Mouse (Mus musculus) urinary bladder, postnatal 36 days (tissue): ENCODE measurements around the gene Vrk1.
A peak's percentile ranks its signal among the peaks of the same experiment; 100 is the strongest.

Source experiments
- DNase-seq, 2 experiments: peaks; one replicate each; pipeline ENCODE4 v3.0.0; 2022; ENCODE audit warnings: low spot score in 2 of 2, mixed read lengths in 1 of 2

Gene Vrk1

GRCm38 (mm10) chr12:106010065-106010915 is at the start of gene Vrk1:
Gene Vrk1 (plus strand): TSS chr12:106010228.
- DNase-seq: peak; percentile 90 to 96

DNA sequence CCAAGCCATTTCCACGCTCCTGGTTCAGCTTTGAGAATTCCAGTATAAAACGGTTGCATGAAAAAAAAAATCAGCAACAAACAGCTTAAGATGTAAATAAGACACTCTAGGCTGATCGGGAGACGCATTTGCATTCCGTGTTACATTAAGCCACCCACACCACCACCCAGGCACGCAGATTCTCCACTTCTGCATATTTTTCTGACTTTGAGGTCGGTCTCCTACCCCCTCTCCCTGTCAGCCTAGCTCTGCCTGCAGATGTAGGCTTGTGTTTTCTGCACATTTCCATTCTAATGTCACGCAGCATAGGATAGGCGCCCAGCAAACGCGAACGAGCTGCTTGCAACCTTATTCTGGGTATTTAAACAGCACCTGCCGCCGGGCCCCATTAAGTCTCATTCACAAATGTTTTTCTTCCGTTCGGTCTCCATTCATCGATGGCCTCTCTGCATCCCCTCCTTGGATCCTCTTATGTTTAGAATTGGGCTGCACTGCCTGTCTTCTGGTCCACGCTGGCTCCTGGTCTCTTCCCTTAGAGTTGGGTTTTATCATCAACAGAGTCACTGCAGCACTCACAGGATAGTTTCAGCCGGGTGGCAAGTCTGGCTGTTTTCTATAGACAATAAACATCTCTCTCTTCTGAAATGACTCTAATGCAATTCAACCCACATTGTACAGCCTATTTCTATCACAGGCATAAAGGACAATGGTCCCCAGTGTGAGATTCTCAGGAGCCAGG is 49.3 kb upstream of the Vrk1 start:
- DNase-seq: no peak

DNA sequence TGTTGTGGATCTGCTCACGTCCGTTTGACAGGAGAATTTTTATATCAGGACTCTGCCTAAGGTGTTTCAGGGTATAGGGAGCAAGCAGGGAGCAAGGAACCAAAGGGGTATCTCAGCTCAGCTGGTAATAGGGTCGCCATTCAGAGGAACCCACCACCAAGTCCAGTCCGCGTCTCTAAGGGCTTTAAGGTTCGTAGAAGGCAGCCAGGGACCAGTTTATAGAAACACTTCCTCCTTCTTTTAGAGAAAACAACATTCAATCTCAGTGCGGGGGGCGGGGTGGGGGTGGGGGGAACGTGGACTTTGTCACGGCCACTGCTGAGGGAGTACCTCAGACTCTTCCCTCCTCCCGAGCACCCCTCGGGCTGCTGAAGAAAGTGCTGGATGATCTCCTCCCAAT is 48.4 kb upstream of the Vrk1 start:
- DNase-seq: no peak

DNA sequence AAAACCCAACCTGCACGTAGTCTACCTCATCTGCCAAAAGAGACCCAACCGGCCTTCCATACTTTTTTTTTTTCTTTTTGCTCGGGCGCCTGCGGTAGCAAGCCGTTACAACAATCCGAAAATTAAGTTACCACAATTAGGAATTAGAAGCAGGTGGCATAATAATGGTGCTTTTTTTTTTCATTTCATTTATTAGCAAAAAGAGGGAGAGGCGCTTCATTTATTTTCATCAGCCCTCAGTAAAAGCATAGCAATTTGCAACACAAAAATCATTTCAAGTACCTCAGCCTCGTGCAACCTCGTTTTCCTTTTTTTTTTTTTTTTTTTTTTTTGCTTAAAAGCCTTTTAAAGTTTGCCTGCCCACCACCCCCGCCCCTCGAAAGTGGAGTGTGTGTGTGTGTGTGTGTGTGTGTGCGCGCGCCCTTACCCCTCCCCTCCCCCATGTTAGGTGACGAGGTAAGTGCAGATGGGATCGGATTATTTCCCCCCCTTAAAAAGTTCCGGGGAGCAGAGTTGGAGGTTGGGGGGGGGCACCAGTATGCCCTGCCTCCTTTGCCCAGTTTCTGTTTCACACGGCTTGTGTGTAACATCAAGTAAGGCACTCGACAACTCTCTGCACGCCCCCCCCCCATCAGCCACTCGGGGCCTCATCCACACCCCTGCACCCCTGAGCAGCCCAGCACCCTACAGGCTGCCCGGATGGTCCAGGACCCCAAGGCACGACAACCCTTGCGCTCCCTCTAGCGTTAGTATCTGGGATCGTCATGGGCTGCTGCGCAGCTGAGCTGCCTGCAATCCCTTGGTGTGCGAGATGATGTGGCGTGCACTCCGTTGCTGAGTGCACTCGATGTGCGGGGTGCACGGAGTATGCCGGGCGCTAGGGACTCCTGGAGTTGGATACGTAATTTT is 47.7 kb upstream of the Vrk1 start:
- peak; percentile 83 to 85 for DNase-seq

DNA sequence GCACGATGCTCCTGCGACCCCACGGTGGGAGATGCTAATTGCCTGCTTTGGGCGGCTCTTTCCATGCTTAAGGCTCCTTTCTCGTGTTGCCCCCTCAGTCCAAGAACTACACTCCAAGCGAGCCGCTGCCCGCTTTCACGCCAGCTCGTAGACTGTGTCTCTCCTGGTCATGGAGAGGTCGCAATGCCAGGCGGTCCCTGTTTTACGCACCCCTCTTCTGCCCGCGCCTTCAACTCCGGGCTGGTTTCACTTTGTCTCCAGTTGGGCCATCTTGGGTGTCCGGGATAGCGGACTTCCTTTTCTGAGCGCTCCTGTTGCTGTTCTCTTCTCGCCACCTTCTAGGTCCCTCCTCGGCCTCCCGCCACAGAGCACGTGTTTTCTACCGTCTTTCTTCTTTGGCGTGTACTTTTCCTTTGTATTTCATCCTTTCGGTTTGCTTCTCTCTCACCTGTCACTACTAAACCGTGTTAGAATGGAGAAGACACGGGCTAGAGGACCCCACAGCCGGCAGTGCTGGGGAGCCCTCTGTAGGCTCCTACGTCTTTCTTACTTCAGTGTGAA is 46.9 kb upstream of the Vrk1 start:
- peak; percentile 11 to 22 for DNase-seq

DNA sequence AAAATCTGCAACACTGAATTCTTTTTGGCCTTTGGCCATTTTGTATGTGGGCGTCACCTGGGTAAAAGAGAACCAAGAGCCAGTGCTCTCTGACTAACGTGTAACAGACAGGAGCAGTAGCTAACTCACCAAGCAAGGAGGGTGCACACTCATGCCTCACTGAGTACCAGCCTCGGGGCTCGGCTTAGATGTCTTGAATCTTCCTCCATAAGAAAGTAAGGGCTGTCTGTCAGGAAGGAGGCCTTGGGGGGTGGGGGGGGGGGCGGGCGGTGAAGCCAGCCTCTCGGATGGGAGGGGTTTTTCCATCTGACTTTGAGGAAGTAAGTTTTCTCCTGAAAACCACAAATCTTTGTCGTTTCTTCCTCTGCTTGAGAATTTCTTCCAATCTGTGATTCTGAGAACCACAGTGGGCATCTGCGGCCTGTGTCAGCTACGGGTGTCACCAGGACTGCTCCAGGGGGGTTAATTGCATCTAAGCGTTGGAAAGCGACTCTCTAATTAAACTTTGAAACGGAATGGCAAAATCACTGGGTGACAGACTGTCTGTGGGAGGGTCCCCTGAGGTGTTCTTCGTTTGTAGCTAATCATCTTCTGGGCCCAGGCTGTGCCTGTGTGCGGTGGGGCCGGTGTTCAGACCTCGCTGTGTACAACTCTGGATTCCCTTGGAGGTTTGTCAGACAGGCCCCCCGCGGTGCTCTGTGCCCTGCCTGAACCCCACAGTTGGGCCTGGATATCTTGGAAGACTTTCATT is 43.0 kb upstream of the Vrk1 start:
- DNase-seq: no peak

DNA sequence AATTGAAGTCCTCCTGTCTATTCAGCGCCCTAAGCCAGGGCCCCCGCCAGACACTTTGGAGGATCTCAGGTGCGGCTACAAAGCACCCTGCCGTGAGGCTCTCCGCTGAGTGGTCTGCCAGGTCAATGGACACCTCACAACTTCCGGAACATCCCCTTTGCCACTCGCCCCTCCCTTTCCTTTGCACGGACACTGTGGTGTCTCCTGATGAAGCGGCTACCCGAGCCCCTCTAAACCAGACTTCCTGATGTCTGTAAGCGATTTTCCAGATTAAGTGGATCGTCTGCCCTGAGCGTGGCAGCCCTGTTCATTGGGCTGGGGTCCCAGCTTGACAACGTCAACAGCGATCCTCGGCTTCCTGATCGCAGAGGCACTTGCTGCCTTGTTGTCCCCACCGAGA is 42.2 kb upstream of the Vrk1 start:
- no peak for DNase-seq

- no peak for DNase-seq
Measured at GRCm38 (mm10) chr12:105971182-105971581, 38.8 kb upstream of the Vrk1 start.

GRCm38 (mm10) chr12:105972673-105973072 is 37.4 kb upstream of the Vrk1 start:
- DNase-seq: no peak

DNA sequence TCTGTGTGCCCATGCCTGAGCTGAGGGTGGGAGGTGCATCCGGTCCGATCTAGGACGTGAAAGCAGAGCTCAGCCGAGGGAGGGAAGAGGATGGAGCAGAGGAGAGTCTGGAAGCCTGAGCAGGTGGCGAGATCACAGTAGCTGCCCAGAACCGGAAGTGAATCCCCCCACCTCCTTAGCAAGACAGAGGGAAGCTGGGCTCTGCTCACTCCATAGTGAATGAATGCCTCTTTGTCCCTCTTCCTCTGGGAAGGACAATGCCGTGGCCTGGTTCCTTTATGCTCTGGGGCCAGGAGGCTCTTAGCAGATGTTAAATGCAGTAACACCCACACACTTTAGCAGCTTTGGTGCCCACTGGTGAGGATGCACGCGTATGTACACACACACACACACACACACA is 36.3 kb upstream of the Vrk1 start:
- no peak for DNase-seq

DNA sequence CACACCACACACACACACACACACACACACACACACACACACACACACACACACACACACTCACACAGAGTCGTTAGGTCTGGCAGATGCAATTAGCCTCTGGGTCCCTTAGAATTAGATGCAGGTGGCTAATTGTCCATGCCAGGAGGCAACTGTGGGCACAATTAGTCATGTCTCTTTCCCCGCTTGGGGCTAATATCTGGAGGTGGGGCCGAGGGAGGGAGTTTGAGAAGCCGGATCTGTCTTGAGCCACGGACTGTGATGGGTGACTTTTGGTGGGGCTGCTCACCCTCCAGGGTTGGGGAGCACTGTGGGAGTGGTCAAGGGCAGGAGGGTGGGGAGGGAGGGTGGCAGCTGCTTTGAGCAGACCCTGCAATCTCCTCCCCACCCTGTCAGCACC is 35.9 kb upstream of the Vrk1 start:
- DNase-seq: no peak

DNA sequence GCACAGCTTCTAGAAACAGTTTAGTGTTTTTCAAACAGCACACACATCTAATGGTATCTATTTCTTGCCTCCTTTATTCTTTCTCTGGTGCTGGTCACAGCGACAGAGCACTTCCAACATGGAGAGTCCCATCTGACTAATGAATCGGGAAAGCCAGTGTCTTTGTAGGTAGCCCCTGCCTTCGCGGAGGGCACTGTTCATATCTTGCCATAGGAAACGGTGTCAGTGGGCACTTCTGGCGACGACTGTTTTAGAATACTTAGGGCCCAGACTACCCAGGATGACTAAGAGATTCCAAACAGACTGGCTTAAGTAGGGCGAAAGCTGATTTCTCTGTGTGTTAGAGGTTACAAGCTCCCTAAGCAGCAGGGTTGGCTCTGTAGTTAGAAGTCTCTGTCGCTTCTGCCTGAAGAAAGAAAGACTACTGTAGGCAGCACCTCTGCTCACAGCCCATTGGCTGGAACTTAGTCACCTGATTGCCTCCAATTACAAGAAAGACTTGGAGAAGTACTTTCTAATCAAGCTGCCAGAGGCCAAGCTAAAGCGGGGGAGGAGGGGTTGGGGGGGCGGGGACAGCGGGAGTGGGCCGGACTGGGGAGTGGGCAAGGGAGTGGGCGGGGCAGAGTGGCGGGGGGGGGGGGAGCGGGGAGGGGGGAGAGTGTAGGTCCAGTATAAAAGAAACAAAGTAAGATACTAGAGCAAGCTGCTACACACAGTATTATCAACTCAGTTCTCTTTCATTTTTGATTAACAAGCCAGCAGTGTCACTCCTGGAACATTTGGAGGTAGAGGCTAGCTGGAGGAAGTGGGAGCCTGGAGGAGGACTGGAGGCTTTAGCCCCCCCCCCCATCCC is 28.7 kb upstream of the Vrk1 start:
- DNase-seq: peak; percentile 8 to 48

GRCm38 (mm10) chr12:105981974-105982305 is 28.1 kb upstream of the Vrk1 start:
- no peak for DNase-seq

DNA sequence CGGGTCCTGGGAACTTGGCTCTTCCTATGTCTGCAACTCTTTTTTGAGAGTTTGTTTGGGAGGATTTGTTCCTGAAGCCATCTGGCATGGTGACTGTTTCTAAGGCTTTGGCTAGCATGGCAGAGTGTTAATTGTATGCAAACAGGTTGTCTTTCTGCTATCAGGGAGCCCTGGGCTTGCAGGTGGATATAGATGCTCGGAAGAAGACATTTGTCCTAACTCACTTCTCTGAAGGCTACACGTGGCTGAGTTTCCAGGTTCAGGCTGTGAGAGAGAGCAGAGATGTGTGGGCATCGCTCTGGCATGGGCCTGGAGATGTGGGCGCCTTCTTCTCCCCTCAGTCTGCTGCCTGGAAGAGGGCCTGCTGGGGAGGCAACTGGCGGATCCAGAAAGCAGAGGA is 27.4 kb upstream of the Vrk1 start:
- DNase-seq: no peak

- DNase-seq: no peak
Measured at GRCm38 (mm10) chr12:105983499-105983898, 26.5 kb upstream of the Vrk1 start.

DNA sequence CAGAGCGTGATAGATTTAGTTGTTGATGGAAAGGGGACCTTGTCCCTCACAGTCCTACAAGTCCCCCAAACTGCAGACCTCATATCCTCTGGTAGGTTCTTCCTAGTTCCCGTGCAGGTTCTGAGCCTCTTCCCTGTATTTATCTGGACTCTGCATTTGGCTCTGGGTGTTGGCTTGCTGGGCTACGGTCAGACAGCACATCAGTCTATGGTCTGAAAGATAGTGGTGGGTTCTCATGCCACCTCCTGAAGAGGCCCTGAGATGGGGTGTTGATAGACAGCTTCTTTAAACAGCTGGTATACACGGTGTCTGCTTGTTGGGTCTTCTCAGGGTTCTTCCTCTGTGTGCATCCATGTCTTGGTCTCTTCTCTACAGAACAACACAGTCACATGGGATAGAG is 21.6 kb upstream of the Vrk1 start:
- DNase-seq: no peak

- DNase-seq: no peak
Measured at GRCm38 (mm10) chr12:105992756-105993155, 17.3 kb upstream of the Vrk1 start.

DNA sequence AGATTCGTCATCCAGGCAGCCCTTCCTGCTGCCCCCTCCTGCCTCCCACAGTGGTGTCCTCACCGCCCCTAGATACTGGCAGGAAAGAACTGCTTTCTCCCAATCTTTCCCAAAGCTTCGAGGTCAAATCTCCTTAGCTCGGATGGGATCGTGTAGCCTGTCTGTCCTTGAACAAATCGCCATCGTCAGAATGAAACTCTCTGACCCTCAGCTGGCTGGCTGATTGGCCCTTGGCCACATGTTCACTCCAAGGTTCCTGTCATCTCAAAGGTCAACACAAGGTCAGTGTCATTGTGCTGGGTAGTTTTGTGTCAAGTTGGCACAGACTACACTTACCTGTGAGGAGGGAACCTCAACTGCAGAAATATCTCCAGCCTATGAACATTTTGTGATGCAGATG is 16.7 kb upstream of the Vrk1 start:
- no peak for DNase-seq

- no peak for DNase-seq
Measured at GRCm38 (mm10) chr12:105995940-105996339, 14.1 kb upstream of the Vrk1 start.
